Mouse (Mus musculus): Measurements from ENCODE around the gene Psmd1. TPM values are rescaled to one million over a fixed set of nuclear protein-coding genes. Genes with fewer than 3 reads are reported as not detected.

Gene Psmd1
- polyA plus RNA-seq, 1 experiment from 2014 or later, result 68.1 TPM

DNA sequence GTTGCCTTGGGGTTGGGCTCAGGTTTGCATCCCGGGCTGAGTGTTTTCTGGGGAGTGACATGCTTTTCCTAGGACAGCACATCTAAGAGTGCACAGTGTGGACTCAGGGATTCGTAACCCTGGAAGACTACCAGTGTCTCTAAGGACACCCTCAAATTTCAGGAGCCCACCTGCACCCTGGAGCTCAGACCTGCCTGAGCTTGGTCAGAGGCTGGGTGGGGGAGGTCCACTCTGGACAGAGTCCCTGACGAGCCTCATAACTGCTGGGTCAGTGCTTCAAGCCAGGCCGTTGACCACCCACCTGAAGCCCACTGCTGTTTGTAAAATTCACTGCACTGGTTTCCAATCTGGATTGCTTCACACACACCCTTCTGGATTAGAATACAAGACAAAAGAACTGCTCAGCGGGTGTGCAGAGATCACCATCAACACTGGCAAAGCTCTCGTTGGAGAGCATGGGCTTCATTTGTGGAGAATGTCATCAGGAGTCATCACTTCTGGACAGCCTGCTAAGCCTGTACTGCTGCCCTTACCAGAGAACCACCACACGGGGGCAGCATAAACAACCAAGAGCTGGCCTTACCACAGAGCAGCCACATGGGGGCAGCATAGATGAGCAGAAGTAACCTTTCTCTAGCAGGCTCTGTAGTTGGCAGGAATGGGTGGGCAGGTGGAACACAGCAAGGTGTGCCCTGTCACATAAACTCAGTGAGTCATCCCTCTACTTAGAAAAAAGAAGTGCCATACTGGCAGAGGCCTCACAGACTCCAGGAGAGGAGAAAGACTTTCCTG, 114.5 kb downstream of the Psmd1 start:
- no peak overlapping the region for H3K9ac ChIP-seq (replicated peaks)
- peak; percentile 100 for TF ChIP-seq CTCF (IDR thresholded peaks at IDR 0.05; ENCODE audit: low read depth)
- TF ChIP-seq EP300 (IDR thresholded peaks at IDR 0.05; ENCODE audit: low read depth), result no peak
- no peak overlapping the region for H3K4me3 ChIP-seq (ENCODE audit: low read depth, low read length)
- H3K9me3 ChIP-seq (ENCODE audit: low read length), result no peaks in the 10 kb centered on the region
- 39% methylated on average over 7 of the region's 7 CpGs for WGBS (ENCODE audit: insufficient replicate concordance)
- H3K4me1 ChIP-seq (ENCODE audit: insufficient read depth), result peaks cover 19% of the 10 kb centered on the region
- DNase-seq (peak; percentile 92), ATAC-seq (peak; percentile 73)
- no peaks in the 10 kb centered on the region for H3K27me3 ChIP-seq (ENCODE audit: insufficient read depth, low read length)
- no peak overlapping the region for H3K4me2 ChIP-seq (ENCODE audit: low read depth, low read length)
- no peak overlapping the region for H3K27ac ChIP-seq (ENCODE audit: low read depth)
- 0 out of 2 replicates have a peak, but pooled peaks cover 4% of the 10 kb centered on the region for H3K36me3 ChIP-seq (replicated peaks; ENCODE audit: insufficient read depth, low read length)

DNA sequence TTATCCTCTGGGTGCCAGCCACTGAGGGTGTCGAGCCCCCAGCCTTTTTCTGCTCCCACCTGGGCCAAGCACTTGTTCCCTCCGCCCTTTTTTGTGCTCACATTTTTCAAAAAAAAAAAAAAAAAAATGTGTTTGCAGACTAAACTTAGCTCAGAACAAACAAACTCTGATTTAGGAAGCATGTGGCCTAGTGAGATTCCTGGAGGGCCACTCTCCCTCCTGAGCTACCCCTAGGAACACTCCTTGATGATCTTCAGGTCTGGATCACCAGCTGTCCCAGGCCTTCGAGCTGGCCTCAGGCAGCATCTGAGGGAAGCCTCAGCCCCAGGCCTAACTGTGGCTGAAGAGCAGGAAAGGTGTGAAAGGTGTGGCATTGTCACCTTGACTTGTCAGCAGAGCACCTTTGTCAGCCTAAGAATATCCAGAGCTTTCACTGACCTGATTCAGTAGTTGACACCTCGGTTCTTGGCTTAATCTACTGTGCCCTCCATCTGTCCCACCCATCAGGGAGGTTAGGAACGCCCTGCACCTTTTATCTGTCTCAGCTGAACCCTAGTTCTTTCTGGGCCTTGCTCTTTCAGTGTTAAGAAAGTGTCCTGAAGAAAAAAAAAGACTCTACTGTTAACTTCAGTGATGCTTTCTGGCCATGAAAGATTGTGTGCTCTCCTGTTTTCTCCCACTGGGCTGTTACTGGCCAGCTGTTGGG, 118.0 kb downstream of the Psmd1 start:
- H3K4me1 ChIP-seq (ENCODE audit: insufficient read depth), result peaks cover 15% of the 10 kb centered on the region
- H3K4me3 ChIP-seq (ENCODE audit: low read depth, low read length), result no peak overlapping the region
- H3K9ac ChIP-seq (replicated peaks), result no peak overlapping the region
- no peaks in the 10 kb centered on the region for H3K27me3 ChIP-seq (ENCODE audit: insufficient read depth, low read length)
- ATAC-seq (no peak), DNase-seq (no peak)
- H3K4me2 ChIP-seq (ENCODE audit: low read depth, low read length), result no peak overlapping the region
- H3K27ac ChIP-seq (ENCODE audit: low read depth), result no peak overlapping the region
- 57% methylated on average over 5 of the region's 5 CpGs for WGBS (ENCODE audit: insufficient replicate concordance)
- H3K9me3 ChIP-seq (ENCODE audit: low read length), result no peaks in the 10 kb centered on the region
- 0 out of 2 replicates have a peak, but pooled peaks cover 4% of the 10 kb centered on the region for H3K36me3 ChIP-seq (replicated peaks; ENCODE audit: insufficient read depth, low read length)
- peak; percentile 24; the same call in 1 of the 2 replicates for TF ChIP-seq EP300 (IDR thresholded peaks at IDR 0.05; ENCODE audit: low read depth)
- TF ChIP-seq CTCF (IDR thresholded peaks at IDR 0.05; ENCODE audit: low read depth), result no peak

DNA sequence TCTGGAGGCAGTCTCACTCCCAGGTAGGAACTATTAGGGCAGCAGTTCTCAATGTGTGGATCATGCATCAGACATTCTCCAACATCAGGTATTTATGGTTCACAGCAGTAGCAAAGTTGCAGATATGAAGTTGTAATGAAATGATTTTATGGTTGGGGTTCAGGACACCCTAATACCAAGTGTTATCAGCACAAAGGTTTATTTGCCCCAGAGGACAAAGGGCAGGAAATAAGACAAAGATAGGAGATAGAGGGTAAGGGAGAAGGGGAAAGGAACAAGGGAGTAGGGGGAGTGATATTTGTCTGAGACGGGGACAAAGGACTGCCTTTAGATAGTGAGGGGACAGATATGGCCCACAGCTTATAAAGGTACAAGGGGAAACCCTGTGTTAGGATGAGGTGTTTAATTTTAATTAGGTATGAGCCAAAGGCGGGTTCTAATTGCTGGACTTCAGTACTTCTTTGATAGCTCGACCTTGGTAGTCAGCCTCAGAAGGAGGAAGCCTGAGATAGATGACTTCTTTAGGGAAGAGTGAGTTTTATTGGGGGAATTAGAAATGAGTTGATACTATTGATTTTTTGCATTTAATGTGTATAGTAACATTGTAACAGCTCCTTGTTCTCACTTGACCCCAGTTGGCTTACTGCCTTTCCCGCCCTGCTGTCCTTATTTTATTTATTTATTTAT, 119.5 kb downstream of the Psmd1 start:
- no peak for DNase-seq
- WGBS (ENCODE audit: insufficient replicate concordance), result 70% methylated on average over 4 of the region's 4 CpGs
- no peak overlapping the region for H3K4me2 ChIP-seq (ENCODE audit: low read depth, low read length)
- no peak overlapping the region for H3K9ac ChIP-seq (replicated peaks)
- no peak overlapping the region for H3K27ac ChIP-seq (ENCODE audit: low read depth)
- peaks cover 14% of the 10 kb centered on the region for H3K4me1 ChIP-seq (ENCODE audit: insufficient read depth)
- TF ChIP-seq CTCF (IDR thresholded peaks at IDR 0.05; ENCODE audit: low read depth) (no peak), EP300 (IDR thresholded peaks at IDR 0.05; ENCODE audit: low read depth) (no peak)
- H3K27me3 ChIP-seq (ENCODE audit: insufficient read depth, low read length), result no peaks in the 10 kb centered on the region
- no peak overlapping the region for H3K4me3 ChIP-seq (ENCODE audit: low read depth, low read length)
- H3K9me3 ChIP-seq (ENCODE audit: low read length), result no peaks in the 10 kb centered on the region
- ATAC-seq, result no peak
- H3K36me3 ChIP-seq (replicated peaks; ENCODE audit: insufficient read depth, low read length), result no peaks in the 10 kb centered on the region

DNA sequence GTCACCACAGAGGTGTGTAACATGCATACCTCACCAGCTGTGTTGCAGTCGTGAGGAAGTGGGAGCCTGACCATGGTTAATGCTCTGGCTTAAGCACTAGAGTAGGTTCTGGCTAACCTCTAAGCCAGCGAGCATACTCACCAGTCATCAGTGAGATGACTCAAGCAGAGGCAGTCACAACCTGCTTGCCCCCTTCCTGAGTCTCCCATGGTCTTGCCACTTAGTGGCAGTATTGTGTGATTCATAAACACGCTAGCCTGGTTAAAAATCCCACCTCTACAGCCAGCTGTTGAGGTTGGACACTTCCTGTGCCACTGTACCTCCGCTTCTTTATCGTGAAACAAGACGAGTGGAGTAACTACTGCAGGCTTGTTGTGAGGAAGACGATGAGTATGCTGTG, 122.6 kb downstream of the Psmd1 start:
- H3K36me3 ChIP-seq (replicated peaks; ENCODE audit: insufficient read depth, low read length), result no peaks in the 10 kb centered on the region; the same call in 1 of the 2 replicates
- no peak overlapping the region for H3K4me2 ChIP-seq (ENCODE audit: low read depth, low read length)
- H3K4me3 ChIP-seq (ENCODE audit: low read depth, low read length), result no peak overlapping the region
- H3K27ac ChIP-seq (ENCODE audit: low read depth), result peak overlapping the region; percentile 12; the same call in 1 of the 2 replicates
- ATAC-seq (peak; percentile 12; the same call in 1 of the 2 replicates), DNase-seq (no peak)
- no peaks in the 10 kb centered on the region for H3K9me3 ChIP-seq (ENCODE audit: low read length)
- H3K9ac ChIP-seq (replicated peaks), result no peak overlapping the region
- peaks cover 9% of the 10 kb centered on the region for H3K4me1 ChIP-seq (ENCODE audit: insufficient read depth)
- H3K27me3 ChIP-seq (ENCODE audit: insufficient read depth, low read length), result no peaks in the 10 kb centered on the region
- 46% methylated on average over 7 of the region's 7 CpGs for WGBS (ENCODE audit: insufficient replicate concordance)
- TF ChIP-seq CTCF (IDR thresholded peaks at IDR 0.05; ENCODE audit: low read depth) (no peak), EP300 (IDR thresholded peaks at IDR 0.05; ENCODE audit: low read depth) (no peak)

DNA sequence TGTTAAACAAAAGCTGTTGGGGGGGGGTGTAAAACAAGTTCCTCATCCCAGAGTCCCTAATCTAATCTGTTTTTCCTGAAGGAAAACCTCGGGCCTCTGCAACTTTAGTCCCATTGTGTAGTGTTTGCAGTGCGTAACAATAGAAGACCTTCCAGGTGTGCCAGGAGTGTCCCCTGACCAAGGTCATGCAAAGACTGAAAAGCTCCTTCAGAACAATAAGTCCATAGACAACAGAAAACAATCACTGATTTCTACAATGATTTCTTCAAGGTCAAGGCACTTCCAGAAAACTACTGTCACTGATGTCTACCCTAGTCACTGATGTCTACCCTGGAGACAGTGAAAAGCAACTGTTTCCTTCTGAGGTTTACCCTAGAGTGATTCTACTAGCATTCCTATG, 123.7 kb downstream of the Psmd1 start:
- no peak overlapping the region for H3K9ac ChIP-seq (replicated peaks)
- H3K27me3 ChIP-seq (ENCODE audit: insufficient read depth, low read length), result no peaks in the 10 kb centered on the region
- 67% methylated on average over 2 of the region's 2 CpGs for WGBS (ENCODE audit: insufficient replicate concordance)
- TF ChIP-seq CTCF (IDR thresholded peaks at IDR 0.05; ENCODE audit: low read depth) (no peak), EP300 (IDR thresholded peaks at IDR 0.05; ENCODE audit: low read depth) (no peak)
- DNase-seq, result no peak
- no peak overlapping the region for H3K27ac ChIP-seq (ENCODE audit: low read depth)
- ATAC-seq, result no peak
- H3K4me3 ChIP-seq (ENCODE audit: low read depth, low read length), result no peak overlapping the region
- no peaks in the 10 kb centered on the region for H3K4me1 ChIP-seq (ENCODE audit: insufficient read depth)
- no peaks in the 10 kb centered on the region for H3K9me3 ChIP-seq (ENCODE audit: low read length)
- no peaks in the 10 kb centered on the region; the same call in 1 of the 2 replicates for H3K36me3 ChIP-seq (replicated peaks; ENCODE audit: insufficient read depth, low read length)
- H3K4me2 ChIP-seq (ENCODE audit: low read depth, low read length), result no peak overlapping the region

DNA sequence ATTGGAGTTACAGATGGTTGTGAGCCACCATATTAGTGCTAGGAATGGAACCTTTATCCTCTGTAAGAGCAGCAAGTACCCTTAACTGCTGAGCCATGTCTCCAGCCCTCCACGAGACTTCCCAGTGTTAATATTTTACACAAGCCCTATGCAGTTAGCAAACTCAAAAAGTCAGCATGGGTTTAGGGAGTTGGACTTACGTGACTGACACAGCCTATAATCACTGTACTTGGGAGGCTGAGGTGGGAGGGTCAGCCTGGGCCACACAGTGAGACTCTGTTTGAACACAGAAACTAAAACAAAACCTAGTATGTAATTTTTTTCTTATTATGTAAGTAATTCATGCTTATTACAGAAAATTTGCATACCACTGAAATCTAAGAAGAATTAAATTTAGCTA, 124.1 kb downstream of the Psmd1 start:
- Histone ChIP-seq H3K9ac (replicated peaks) (no peak overlapping the region), H3K4me3 (ENCODE audit: low read depth, low read length) (no peak overlapping the region), H3K36me3 (replicated peaks; ENCODE audit: insufficient read depth, low read length) (no peaks in the 10 kb centered on the region; the same call in 1 of the 2 replicates), H3K9me3 (ENCODE audit: low read length) (no peaks in the 10 kb centered on the region), H3K27ac (ENCODE audit: low read depth) (no peak overlapping the region), H3K4me2 (ENCODE audit: low read depth, low read length) (no peak overlapping the region), H3K27me3 (ENCODE audit: insufficient read depth, low read length) (no peaks in the 10 kb centered on the region), H3K4me1 (ENCODE audit: insufficient read depth) (no peaks in the 10 kb centered on the region)
- ATAC-seq, result no peak
- no peak for DNase-seq
- WGBS (ENCODE audit: insufficient replicate concordance), result 80% methylated on average over 2 of the region's 2 CpGs
- TF ChIP-seq EP300 (IDR thresholded peaks at IDR 0.05; ENCODE audit: low read depth) (no peak), CTCF (IDR thresholded peaks at IDR 0.05; ENCODE audit: low read depth) (no peak)

Other genes with a start within 250 kb of the Psmd1 start
- gene Itm2c, start 170.1 kb upstream of the Psmd1 start, polyA plus RNA-seq (2015; fragmentation: Nextera tagmentation; extraction: Ambion mirVana), result 52.1 and 56.7 TPM in 2 replicates
- 0.11 TPM in 1 of 2 replicates, not detected in the other for gene 4933407L21Rik, start 135.9 kb upstream of the Psmd1 start, polyA plus RNA-seq (2015; fragmentation: Nextera tagmentation; extraction: Ambion mirVana)
- gene Gpr55, start 103.4 kb upstream of the Psmd1 start, polyA plus RNA-seq (2015; fragmentation: Nextera tagmentation; extraction: Ambion mirVana), result 0.12 and 0.20 TPM in 2 replicates
- gene Spata3, start 47.6 kb upstream of the Psmd1 start, polyA plus RNA-seq (2015; fragmentation: Nextera tagmentation; extraction: Ambion mirVana), result 0.09 TPM in 2 replicates
- gene 2810459M11Rik, start 18.5 kb upstream of the Psmd1 start, polyA plus RNA-seq (2015; fragmentation: Nextera tagmentation; extraction: Ambion mirVana), result 30.8 and 38.3 TPM in 2 replicates
- gene Htr2b, start 47.6 kb downstream of the Psmd1 start, polyA plus RNA-seq (2015; fragmentation: Nextera tagmentation; extraction: Ambion mirVana), result not detected in 2 replicates
- not detected in 2 replicates for gene Gm21972, start 69.2 kb downstream of the Psmd1 start, polyA plus RNA-seq (2015; fragmentation: Nextera tagmentation; extraction: Ambion mirVana)
- 4.7 and 5.0 TPM in 2 replicates for gene Armc9, start 90.4 kb downstream of the Psmd1 start, polyA plus RNA-seq (2015; fragmentation: Nextera tagmentation; extraction: Ambion mirVana)
- gene B3gnt7, start 238.4 kb downstream of the Psmd1 start, polyA plus RNA-seq (2015; fragmentation: Nextera tagmentation; extraction: Ambion mirVana), result 0.46 and 1.0 TPM in 2 replicates